Mouse (Mus musculus) stomach, postnatal 0 days (tissue): ENCODE data around the gene Pold3. TPM values are rescaled to one million over a fixed set of nuclear protein-coding genes. Genes with fewer than 3 reads are reported as not detected.

ENCODE experiments used
- ATAC-seq: fragments of 200-750 bp; cut with Nextera tagmentation; 2 replicates; pipeline ENCODE4 v1.8.0; 2017; ENCODE audit not compliant: low FRiP score, low TSS enrichment
- DNase-seq: peaks from one replicate; pipeline ENCODE4 v3.0.0-alpha.2; 2016; ENCODE audit warnings: low spot score
- H3K27ac ChIP-seq: fragments of 300-500 bp; sonication (generic); replicated peaks from 2 replicates; pipeline ENCODE4 v1.5.1; 2014; ENCODE audit warnings: mild to moderate bottlenecking, control low read depth
- H3K27me3 ChIP-seq: fragments of 300-500 bp; sonication (generic); 2 replicates; pipeline ENCODE4 v1.6.1; 2014; ENCODE audit warnings: low read length; ENCODE audit not compliant: control insufficient read depth, insufficient read depth
- H3K36me3 ChIP-seq: fragments of 300-500 bp; sonication (generic); 2 replicates; pipeline ENCODE4 v1.6.1; 2014; ENCODE audit warnings: low read length, mixed read lengths; ENCODE audit not compliant: control insufficient read depth, insufficient read depth
- H3K4me1 ChIP-seq: fragments of 300-500 bp; sonication (generic); replicated peaks from 2 replicates; pipeline ENCODE4 v1.6.1; 2014; ENCODE audit warnings: antibody characterized with exemption; ENCODE audit not compliant: control insufficient read depth, insufficient read depth
- H3K4me2 ChIP-seq: fragments of 300-500 bp; sonication (generic); replicated peaks from 2 replicates; pipeline ENCODE4 v1.6.1; 2014; ENCODE audit warnings: low read depth, mild to moderate bottlenecking, control low read depth, moderate library complexity
- H3K4me3 ChIP-seq: fragments of 300-500 bp; sonication (generic); 2 replicates; pipeline ENCODE4 v1.5.1; 2014; ENCODE audit warnings: low read depth, low read length, control low read depth
- H3K9ac ChIP-seq: fragments of 300-500 bp; sonication (generic); 2 replicates; pipeline ENCODE4 v1.6.1; 2014; ENCODE audit warnings: mild to moderate bottlenecking, low read length, control low read depth, mixed read lengths
- H3K9me3 ChIP-seq: fragments of 300-500 bp; sonication (generic); 2 replicates; pipeline ENCODE4 v1.6.1; 2016; ENCODE audit warnings: low read length; ENCODE audit not compliant: control insufficient read depth
- CTCF ChIP-seq: IDR thresholded peaks from 2 replicates; pipeline ENCODE4 v1.5.1; 2016; ENCODE audit warnings: antibody characterized with exemption, low read depth, mild to moderate bottlenecking, moderate library complexity
- EP300 ChIP-seq: optimal IDR thresholded peaks from 2 replicates; pipeline ENCODE3; 2016; ENCODE audit warnings: antibody characterized with exemption
- WGBS: fragments of 180-500 bp; shearing (Covaris S2); extraction: QIAGEN DNeasy Blood & Tissue Kit; methylation state at CpG from one replicate; pipeline ENCODE4 v1.1.7; 2014; 5-methylcytosine and 5-hydroxymethylcytosine counted together
- polyA plus RNA-seq: library from polyadenylated mRNA; unstranded; fragments of >200 nt; fragmentation: Nextera tagmentation; extraction: Ambion mirVana; gene quantifications from 2 replicates; pipeline ENCODE4 v1.2.1, GENCODE M21; 2015

Pold3 gene
- polyA plus RNA-seq, 1 experiment from 2014 or later: 18.6 TPM

DNA sequence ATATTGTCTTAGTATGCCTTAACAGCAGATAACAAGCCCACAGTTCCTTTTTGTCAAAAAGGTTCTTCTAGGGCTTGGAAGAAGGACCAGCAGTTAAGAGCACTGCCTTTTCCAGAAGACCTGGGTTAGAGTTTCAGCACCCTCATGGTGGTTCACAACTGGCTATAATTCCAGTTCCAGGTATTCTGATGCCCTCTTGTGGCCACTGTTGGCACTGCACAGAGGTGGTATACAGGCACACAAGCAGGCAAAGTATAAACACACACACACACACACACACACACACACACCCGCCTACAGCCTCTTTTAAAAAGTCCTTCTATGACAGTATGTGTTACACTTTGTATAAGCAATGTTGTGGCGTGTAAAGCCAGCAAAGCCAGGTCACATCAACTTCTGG, 2.8 kb upstream of the Pold3 start:
- 0 out of 2 replicates have a peak, but pooled peaks cover 3% of the 10 kb centered on the region for H3K4me1 ChIP-seq
- WGBS: 91% methylated on average over 2 of the region's 2 CpGs
- no peaks in the 10 kb centered on the region for H3K27me3 ChIP-seq
- ATAC-seq: no peak
- H3K36me3 ChIP-seq: no peaks in the 10 kb centered on the region
- no peaks in the 10 kb centered on the region for H3K9me3 ChIP-seq
- H3K4me2 ChIP-seq: no peak overlapping the region
- no peak overlapping the region for H3K9ac ChIP-seq
- no peak overlapping the region for H3K27ac ChIP-seq
- TF ChIP-seq CTCF (peak; percentile 73), EP300 (no peak)
- no peak overlapping the region for H3K4me3 ChIP-seq
- peak; percentile 53 for DNase-seq

DNA sequence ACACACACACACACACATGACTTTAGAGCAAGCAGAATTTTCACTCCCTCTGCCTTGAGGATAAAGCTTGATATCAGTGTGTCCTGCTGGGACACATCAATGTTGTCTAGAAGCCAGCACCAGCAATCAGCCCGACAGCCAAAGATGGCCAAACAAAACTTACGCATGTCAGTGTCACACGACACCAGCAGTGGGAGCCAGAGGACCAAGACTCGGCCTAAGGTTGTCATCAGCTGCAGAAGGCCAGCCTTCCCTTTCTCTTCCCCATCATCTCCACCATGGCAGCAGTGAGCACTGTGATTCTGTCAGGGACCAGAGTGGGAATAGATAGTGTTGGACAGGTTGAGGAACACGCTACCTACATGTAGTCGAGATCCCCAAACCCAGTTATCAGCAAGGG, 2.1 kb upstream of the Pold3 start:
- H3K4me3 ChIP-seq: no peak overlapping the region
- H3K4me2 ChIP-seq: no peak overlapping the region
- no peak overlapping the region for H3K9ac ChIP-seq
- H3K27ac ChIP-seq: no peak overlapping the region
- H3K36me3 ChIP-seq: 0 out of 2 replicates have a peak, but pooled peaks cover 2% of the 10 kb centered on the region
- TF ChIP-seq EP300: no peak
- peak; percentile 87 for TF ChIP-seq CTCF
- no peaks in the 10 kb centered on the region for H3K9me3 ChIP-seq
- ATAC-seq (no peak), DNase-seq (peak; percentile 72)
- WGBS: 47% methylated on average over 6 of the region's 6 CpGs
- no peaks in the 10 kb centered on the region for H3K27me3 ChIP-seq
- 0 out of 2 replicates have a peak, but pooled peaks cover 3% of the 10 kb centered on the region for H3K4me1 ChIP-seq

DNA sequence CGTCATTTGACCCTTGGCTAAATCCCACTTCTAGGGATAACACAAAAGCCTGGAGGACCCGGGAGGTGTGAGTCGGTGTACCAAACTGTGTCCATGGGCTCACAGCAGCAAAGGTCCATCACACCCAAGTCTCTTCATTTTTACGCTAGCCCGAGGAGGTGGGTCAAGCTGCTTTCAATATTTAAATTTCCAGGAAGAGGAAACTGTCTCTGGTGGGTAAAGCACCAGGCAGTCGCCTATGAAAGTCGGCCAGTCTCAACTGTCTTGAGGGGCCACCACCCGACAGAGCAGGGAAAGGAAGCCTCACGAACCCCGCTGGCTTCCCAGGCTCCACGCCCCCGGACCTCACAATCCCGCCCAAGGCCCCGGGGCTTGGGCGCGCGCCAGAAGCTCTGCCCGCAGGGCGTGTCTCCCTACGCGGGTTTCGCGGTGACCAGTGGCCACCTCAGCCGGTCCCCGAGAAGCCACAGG, 539 bp downstream of the Pold3 start:
- DNase-seq: peak; percentile 72

DNA sequence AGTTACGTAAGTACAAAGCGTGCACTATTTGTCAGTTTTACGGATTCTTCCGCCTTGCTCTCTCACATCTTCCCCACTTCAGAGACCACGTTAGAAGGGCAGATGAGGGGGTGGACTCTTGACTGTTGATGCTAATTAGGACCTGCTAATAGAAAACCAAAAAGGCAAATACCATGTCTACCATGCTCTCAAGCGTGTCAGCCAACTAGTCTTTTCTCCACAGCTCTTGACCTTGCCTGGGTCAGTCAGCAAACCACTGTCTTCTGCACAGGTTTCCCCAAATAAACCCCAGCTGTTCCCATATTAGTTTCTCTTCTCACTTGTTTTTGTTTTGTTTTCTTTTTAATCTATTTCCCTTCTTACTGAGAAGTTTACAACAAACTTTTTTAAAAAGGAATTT, 7.1 kb downstream of the Pold3 start:
- Histone ChIP-seq H3K27ac (no peak overlapping the region), H3K36me3 (peaks cover 15% of the 10 kb centered on the region), H3K9me3 (no peaks in the 10 kb centered on the region), H3K9ac (no peak overlapping the region), H3K4me1 (no peaks in the 10 kb centered on the region), H3K27me3 (no peaks in the 10 kb centered on the region), H3K4me3 (no peak overlapping the region), H3K4me2 (no peak overlapping the region)
- WGBS: 95% methylated on average over 6 of the region's 6 CpGs
- ATAC-seq (no peak), DNase-seq (no peak)
- TF ChIP-seq EP300: no peak
- no peak for TF ChIP-seq CTCF

More for the DNA sequence above, 539 bp downstream of the Pold3 start:
- WGBS: under 1% methylated on average over 25 of the region's 25 CpGs
- no peaks in the 10 kb centered on the region for H3K9me3 ChIP-seq
- peak overlapping the region; percentile 82 for H3K9ac ChIP-seq
- peaks cover 10% of the 10 kb centered on the region for H3K36me3 ChIP-seq
- H3K4me3 ChIP-seq: peak overlapping the region; percentile 93
- peak; percentile 20 for ATAC-seq
- 0 out of 2 replicates have a peak, but pooled peaks cover 3% of the 10 kb centered on the region for H3K4me1 ChIP-seq
- TF ChIP-seq CTCF (no peak), EP300 (no peak)
- peak overlapping the region; percentile 92 for H3K27ac ChIP-seq
- H3K4me2 ChIP-seq: peak overlapping the region; percentile 90
- H3K27me3 ChIP-seq: no peaks in the 10 kb centered on the region

DNA sequence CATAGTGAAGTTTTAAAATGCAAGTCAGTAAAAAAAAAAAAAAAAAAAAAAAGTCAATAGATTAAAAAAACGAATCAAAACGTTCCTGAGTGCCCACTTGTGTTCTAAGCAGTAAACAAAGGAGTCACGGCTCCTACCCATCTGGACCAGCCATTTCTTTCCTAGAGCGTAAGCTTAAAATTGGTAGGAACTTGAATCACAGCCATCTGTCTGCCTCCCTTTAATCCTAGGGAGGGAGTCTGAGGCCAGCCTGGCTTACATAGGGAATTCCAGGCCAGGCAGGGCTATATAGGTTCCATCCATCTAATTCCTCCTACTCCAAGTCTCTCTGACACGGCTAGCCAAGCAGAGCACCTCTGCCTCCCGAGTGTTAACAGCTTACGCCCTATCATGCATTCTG, 7.5 kb downstream of the Pold3 start:
- H3K4me2 ChIP-seq: no peak overlapping the region
- H3K27ac ChIP-seq: no peak overlapping the region
- H3K27me3 ChIP-seq: no peaks in the 10 kb centered on the region
- no peak overlapping the region for H3K9ac ChIP-seq
- no peaks in the 10 kb centered on the region for H3K9me3 ChIP-seq
- WGBS: 73% methylated on average over 7 of the region's 7 CpGs
- H3K4me3 ChIP-seq: no peak overlapping the region
- H3K36me3 ChIP-seq: peaks cover 13% of the 10 kb centered on the region
- ATAC-seq: no peak
- DNase-seq: no peak
- TF ChIP-seq EP300: no peak
- TF ChIP-seq CTCF: no peak
- no peaks in the 10 kb centered on the region for H3K4me1 ChIP-seq

DNA sequence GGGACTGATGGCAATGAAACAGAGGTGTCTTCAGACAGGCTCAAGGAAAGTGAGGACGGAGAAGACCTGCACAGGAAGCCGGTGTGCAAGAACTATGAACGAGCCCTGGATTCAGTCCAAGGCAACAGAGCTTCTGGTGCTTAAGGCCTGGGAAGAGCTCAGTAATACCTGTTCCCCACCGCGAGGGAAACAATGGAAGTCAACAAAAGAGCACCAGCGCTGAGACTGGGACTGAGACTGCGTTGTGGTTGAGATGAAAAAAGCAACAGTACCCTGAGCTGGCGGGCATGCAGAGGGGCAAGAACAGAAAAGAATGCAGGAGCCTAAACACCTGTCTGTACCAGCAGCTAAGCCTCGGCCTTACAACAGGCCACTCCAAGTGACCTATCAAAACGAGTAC, 9.9 kb downstream of the Pold3 start:
- Histone ChIP-seq H3K4me2 (no peak overlapping the region), H3K9ac (no peak overlapping the region), H3K9me3 (no peaks in the 10 kb centered on the region), H3K4me1 (no peaks in the 10 kb centered on the region), H3K27ac (no peak overlapping the region), H3K4me3 (no peak overlapping the region), H3K36me3 (peaks cover 6% of the 10 kb centered on the region; the same call in 1 of the 2 replicates), H3K27me3 (no peaks in the 10 kb centered on the region)
- WGBS: 65% methylated on average over 10 of the region's 10 CpGs
- ATAC-seq: no peak
- DNase-seq: no peak
- no peak for TF ChIP-seq EP300
- TF ChIP-seq CTCF: no peak
